Mouse (Mus musculus): ENCODE data around the gene Scml4. TPM values are rescaled to one million over a fixed set of nuclear protein-coding genes. Genes with fewer than 3 reads are reported as not detected.

Gene Scml4
- polyA plus RNA-seq, 1 experiment from 2014 or later: 1.5 TPM

- Histone ChIP-seq H3K4me2 (peak overlapping the region; percentile 61), H3K4me1 (peaks cover 18% of the 10 kb centered on the region), H3K9me3 (replicated peaks) (no peaks in the 10 kb centered on the region), H3K36me3 (no peaks in the 10 kb centered on the region), H3K27me3 (peaks cover 35% of the 10 kb centered on the region), H3K9ac (peak overlapping the region; percentile 45), H3K4me3 (replicated peaks) (peak overlapping the region; percentile 40), H3K27ac (peak overlapping the region; percentile 59; the same call in 1 of the 2 replicates)
- ATAC-seq (replicated peaks; ENCODE audit: low FRiP score): peak; percentile 76
- 6% methylated on average over 21 of the region's 21 CpGs for WGBS
Measured at GRCm38 (mm10) chr10:42957881-42958651, 97.9 kb downstream of the Scml4 start.

GRCm38 (mm10) chr10:42958686-42959085 is 98.5 kb downstream of the Scml4 start:
- no peak overlapping the region for H3K9ac ChIP-seq
- H3K36me3 ChIP-seq: no peaks in the 10 kb centered on the region
- peaks cover 29% of the 10 kb centered on the region for H3K27me3 ChIP-seq
- WGBS: 55% methylated on average over 4 of the region's 4 CpGs
- H3K4me2 ChIP-seq: peak overlapping the region; percentile 61
- H3K27ac ChIP-seq: peak overlapping the region; percentile 59; the same call in 1 of the 2 replicates
- no peak for ATAC-seq (replicated peaks; ENCODE audit: low FRiP score)
- no peak overlapping the region for H3K4me3 ChIP-seq (replicated peaks)
- H3K9me3 ChIP-seq (replicated peaks): no peaks in the 10 kb centered on the region
- H3K4me1 ChIP-seq: peaks cover 18% of the 10 kb centered on the region

GRCm38 (mm10) chr10:42961771-42962170 is 101.6 kb downstream of the Scml4 start:
- Histone ChIP-seq H3K4me3 (replicated peaks) (no peak overlapping the region), H3K36me3 (no peaks in the 10 kb centered on the region), H3K4me2 (no peak overlapping the region), H3K9me3 (replicated peaks) (no peaks in the 10 kb centered on the region), H3K4me1 (peaks cover 18% of the 10 kb centered on the region), H3K9ac (no peak overlapping the region), H3K27me3 (peaks cover 12% of the 10 kb centered on the region), H3K27ac (peak overlapping the region; percentile 64; the same call in 1 of the 2 replicates)
- WGBS: 63% methylated on average over 6 of the region's 6 CpGs
- no peak for ATAC-seq (replicated peaks; ENCODE audit: low FRiP score)

GRCm38 (mm10) chr10:42962181-42962601 is 102.0 kb downstream of the Scml4 start:
- no peaks in the 10 kb centered on the region for H3K9me3 ChIP-seq (replicated peaks)
- no peaks in the 10 kb centered on the region for H3K36me3 ChIP-seq
- WGBS: 79% methylated on average over 6 of the region's 6 CpGs
- peaks cover 8% of the 10 kb centered on the region for H3K27me3 ChIP-seq
- peak; percentile 74 for ATAC-seq (replicated peaks; ENCODE audit: low FRiP score)
- peaks cover 18% of the 10 kb centered on the region for H3K4me1 ChIP-seq
- H3K9ac ChIP-seq: no peak overlapping the region
- H3K27ac ChIP-seq: peak overlapping the region; percentile 76
- H3K4me3 ChIP-seq (replicated peaks): no peak overlapping the region
- no peak overlapping the region for H3K4me2 ChIP-seq

- WGBS: 87% methylated on average over 13 of the region's 13 CpGs
- H3K36me3 ChIP-seq: no peaks in the 10 kb centered on the region
- H3K27ac ChIP-seq: peak overlapping the region; percentile 76
- H3K9ac ChIP-seq: no peak overlapping the region
- H3K4me2 ChIP-seq: no peak overlapping the region
- peaks cover 18% of the 10 kb centered on the region for H3K4me1 ChIP-seq
- no peak overlapping the region for H3K4me3 ChIP-seq (replicated peaks)
- ATAC-seq (replicated peaks; ENCODE audit: low FRiP score): no peak
- H3K27me3 ChIP-seq: 0 out of 2 replicates have a peak, but pooled peaks cover 3% of the 10 kb centered on the region
- H3K9me3 ChIP-seq (replicated peaks): no peaks in the 10 kb centered on the region
Measured at GRCm38 (mm10) chr10:42962655-42963054, 102.5 kb downstream of the Scml4 start.

- 97% methylated on average over 2 of the region's 2 CpGs for WGBS
- no peak overlapping the region for H3K4me2 ChIP-seq
- H3K9ac ChIP-seq: no peak overlapping the region
- no peaks in the 10 kb centered on the region for H3K27me3 ChIP-seq
- H3K27ac ChIP-seq: no peak overlapping the region
- peaks cover 15% of the 10 kb centered on the region for H3K4me1 ChIP-seq
- no peak for ATAC-seq (replicated peaks; ENCODE audit: low FRiP score)
- no peaks in the 10 kb centered on the region for H3K36me3 ChIP-seq
- H3K9me3 ChIP-seq (replicated peaks): no peaks in the 10 kb centered on the region
- no peak overlapping the region for H3K4me3 ChIP-seq (replicated peaks)
Measured at GRCm38 (mm10) chr10:42963061-42963460, 102.9 kb downstream of the Scml4 start.

- H3K4me3 ChIP-seq (replicated peaks): no peak overlapping the region
- WGBS: 28% methylated on average over 2 of the region's 2 CpGs
Measured at GRCm38 (mm10) chr10:42968332-42968731, 108.2 kb downstream of the Scml4 start.

GRCm38 (mm10) chr10:42972504-42973172 is 112.5 kb downstream of the Scml4 start:
- Histone ChIP-seq H3K9ac (no peak overlapping the region), H3K27ac (peak overlapping the region; percentile 46), H3K27me3 (peaks cover 14% of the 10 kb centered on the region; the same call in 1 of the 2 replicates), H3K9me3 (replicated peaks) (no peaks in the 10 kb centered on the region), H3K4me2 (peak overlapping the region; percentile 45), H3K36me3 (no peaks in the 10 kb centered on the region), H3K4me1 (peaks cover 42% of the 10 kb centered on the region), H3K4me3 (replicated peaks) (peak overlapping the region; percentile 15)
- ATAC-seq (replicated peaks; ENCODE audit: low FRiP score): peak; percentile 88
- WGBS: 31% methylated on average over 18 of the region's 18 CpGs

More at GRCm38 (mm10) chr10:42968332-42968731, 108.2 kb downstream of the Scml4 start:
- Histone ChIP-seq H3K4me2 (no peak overlapping the region), H3K9me3 (replicated peaks) (no peaks in the 10 kb centered on the region), H3K27me3 (peaks cover 14% of the 10 kb centered on the region; the same call in 1 of the 2 replicates), H3K27ac (no peak overlapping the region), H3K9ac (no peak overlapping the region), H3K36me3 (no peaks in the 10 kb centered on the region), H3K4me1 (peaks cover 26% of the 10 kb centered on the region)
- ATAC-seq (replicated peaks; ENCODE audit: low FRiP score): no peak

- Histone ChIP-seq H3K9me3 (replicated peaks) (no peaks in the 10 kb centered on the region), H3K36me3 (no peaks in the 10 kb centered on the region), H3K4me2 (no peak overlapping the region), H3K27me3 (peaks cover 15% of the 10 kb centered on the region; the same call in 1 of the 2 replicates), H3K4me1 (peaks cover 42% of the 10 kb centered on the region), H3K9ac (no peak overlapping the region), H3K27ac (peak overlapping the region; percentile 59; the same call in 1 of the 2 replicates), H3K4me3 (replicated peaks) (no peak overlapping the region)
- 36% methylated on average over 4 of the region's 4 CpGs for WGBS
- peak; percentile 30; the same call in 1 of the 2 replicates for ATAC-seq (replicated peaks; ENCODE audit: low FRiP score)
Measured at GRCm38 (mm10) chr10:42973537-42973936, 113.4 kb downstream of the Scml4 start.

GRCm38 (mm10) chr10:42976577-42976976 is 116.4 kb downstream of the Scml4 start:
- Histone ChIP-seq H3K4me1 (peaks cover 38% of the 10 kb centered on the region), H3K9me3 (replicated peaks) (no peaks in the 10 kb centered on the region), H3K9ac (no peak overlapping the region), H3K27me3 (peaks cover 3% of the 10 kb centered on the region; the same call in 1 of the 2 replicates), H3K36me3 (no peaks in the 10 kb centered on the region), H3K4me3 (replicated peaks) (no peak overlapping the region), H3K27ac (no peak overlapping the region), H3K4me2 (no peak overlapping the region)
- ATAC-seq (replicated peaks; ENCODE audit: low FRiP score): no peak
- 88% methylated on average over 6 of the region's 6 CpGs for WGBS

GRCm38 (mm10) chr10:42978346-42978745 is 118.2 kb downstream of the Scml4 start:
- H3K9ac ChIP-seq: no peak overlapping the region
- peaks cover 20% of the 10 kb centered on the region for H3K4me1 ChIP-seq
- 64% methylated on average over 3 of the region's 3 CpGs for WGBS
- no peak overlapping the region for H3K4me3 ChIP-seq (replicated peaks)
- peaks cover 3% of the 10 kb centered on the region; the same call in 1 of the 2 replicates for H3K27me3 ChIP-seq
- no peak overlapping the region for H3K4me2 ChIP-seq
- no peaks in the 10 kb centered on the region for H3K36me3 ChIP-seq
- no peak for ATAC-seq (replicated peaks; ENCODE audit: low FRiP score)
- H3K27ac ChIP-seq: no peak overlapping the region
- no peaks in the 10 kb centered on the region for H3K9me3 ChIP-seq (replicated peaks)
